Mouse (Mus musculus) kidney, embryonic 15.5 days (tissue): Measurements from ENCODE around the gene Podn. TPM values are rescaled to one million over a fixed set of nuclear protein-coding genes. Genes with fewer than 3 reads are reported as not detected.

ENCODE experiments used
- ATAC-seq: fragments of 200-750 bp; cut with Nextera tagmentation; replicated peaks from 2 replicates; pipeline ENCODE4 v1.8.0; 2017; ENCODE audit warnings: moderate TSS enrichment; ENCODE audit not compliant: low FRiP score
- H3K27ac ChIP-seq: fragments of 300-500 bp; sonication (generic); 2 replicates; pipeline ENCODE4 v1.5.1; 2015; ENCODE audit warnings: mild to moderate bottlenecking, inconsistent platforms
- H3K27me3 ChIP-seq: fragments of 300-500 bp; sonication (generic); 2 replicates; pipeline ENCODE4 v1.6.1; 2015; ENCODE audit warnings: inconsistent platforms
- H3K36me3 ChIP-seq: fragments of 300-500 bp; sonication (generic); 2 replicates; pipeline ENCODE4 v1.6.1; 2015; ENCODE audit warnings: inconsistent platforms
- H3K4me1 ChIP-seq: fragments of 300-500 bp; sonication (generic); 2 replicates; pipeline ENCODE4 v1.6.1; 2015; ENCODE audit warnings: inconsistent platforms
- H3K4me2 ChIP-seq: fragments of 300-500 bp; sonication (generic); 2 replicates; pipeline ENCODE4 v1.6.1; 2015; ENCODE audit warnings: moderate library complexity, mild to moderate bottlenecking, inconsistent platforms
- H3K4me3 ChIP-seq: fragments of 300-500 bp; sonication (generic); replicated peaks from 2 replicates; pipeline ENCODE4 v1.5.1; 2015; ENCODE audit warnings: mild to moderate bottlenecking, inconsistent platforms
- H3K9ac ChIP-seq: fragments of 300-500 bp; sonication (generic); 2 replicates; pipeline ENCODE4 v1.6.1; 2015; ENCODE audit warnings: mild to moderate bottlenecking, inconsistent platforms
- H3K9me3 ChIP-seq: fragments of 300-500 bp; sonication (generic); replicated peaks from 2 replicates; pipeline ENCODE4 v1.6.1; 2016; ENCODE audit warnings: inconsistent platforms
- WGBS: fragments of 180-500 bp; shearing (Covaris S2); methylation state at CpG from one replicate; pipeline ENCODE4 v1.1.7; 2015; ENCODE audit warnings: mixed read lengths; 5-methylcytosine and 5-hydroxymethylcytosine counted together
- polyA plus RNA-seq: library from polyadenylated mRNA; unstranded; fragments of >200 nt; fragmentation: Nextera tagmentation; extraction: Ambion mirVana; gene quantifications from 2 replicates; pipeline ENCODE4 v1.2.1, GENCODE M21; 2015

The Podn gene
- polyA plus RNA-seq, 1 experiment from 2014 or later, result 1.1 TPM

GRCm38 (mm10) chr4:108015067-108015765 lies 81.0 kb downstream of the Podn start:
- 62% methylated on average over 14 of the region's 14 CpGs for WGBS
- Histone ChIP-seq H3K9me3 (no peaks in the 10 kb centered on the region), H3K36me3 (no peaks in the 10 kb centered on the region), H3K4me1 (0 out of 2 replicates have a peak, but pooled peaks cover 4% of the 10 kb centered on the region), H3K4me2 (no peak overlapping the region), H3K9ac (no peak overlapping the region), H3K4me3 (no peak overlapping the region), H3K27ac (no peak overlapping the region), H3K27me3 (no peaks in the 10 kb centered on the region)
- ATAC-seq, result no peak

DNA sequence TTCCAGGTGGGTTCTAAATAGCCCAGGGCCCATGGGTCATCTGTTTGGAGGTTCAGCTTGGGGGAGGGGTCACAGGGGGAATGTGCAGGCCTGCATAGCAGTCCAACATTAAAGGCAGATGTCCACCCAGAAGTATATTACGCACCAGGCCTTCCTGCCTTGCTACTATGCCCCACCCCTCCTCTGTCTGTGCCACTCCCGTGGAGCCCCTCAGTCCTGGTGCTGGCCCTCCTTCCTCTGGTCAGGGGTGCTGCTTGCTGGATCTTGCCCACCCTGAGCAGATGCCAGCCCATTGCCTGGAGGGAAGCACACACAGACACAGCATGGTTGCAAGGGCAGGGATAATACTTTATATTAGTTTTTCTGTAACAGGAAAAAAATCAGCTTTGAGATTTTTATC lies 81.8 kb downstream of the Podn start:
- Histone ChIP-seq H3K4me1 (0 out of 2 replicates have a peak, but pooled peaks cover 4% of the 10 kb centered on the region), H3K27me3 (no peaks in the 10 kb centered on the region), H3K36me3 (no peaks in the 10 kb centered on the region), H3K9ac (no peak overlapping the region), H3K27ac (no peak overlapping the region), H3K4me2 (no peak overlapping the region), H3K4me3 (no peak overlapping the region), H3K9me3 (no peaks in the 10 kb centered on the region)
- no peak for ATAC-seq
- WGBS, result 69% methylated on average over 2 of the region's 2 CpGs

GRCm38 (mm10) chr4:108008541-108008940 lies 87.7 kb downstream of the Podn start:
- no peak for ATAC-seq
- 56% methylated on average over 8 of the region's 8 CpGs for WGBS
- no peaks in the 10 kb centered on the region for H3K27me3 ChIP-seq
- H3K4me1 ChIP-seq, result no peaks in the 10 kb centered on the region
- H3K4me2 ChIP-seq, result no peak overlapping the region
- H3K36me3 ChIP-seq, result no peaks in the 10 kb centered on the region
- H3K27ac ChIP-seq, result no peak overlapping the region
- H3K9ac ChIP-seq, result no peak overlapping the region
- no peaks in the 10 kb centered on the region for H3K9me3 ChIP-seq
- H3K4me3 ChIP-seq, result no peak overlapping the region

GRCm38 (mm10) chr4:108007532-108008103 lies 88.6 kb downstream of the Podn start:
- no peaks in the 10 kb centered on the region for H3K4me1 ChIP-seq
- no peak overlapping the region for H3K27ac ChIP-seq
- no peak overlapping the region for H3K4me3 ChIP-seq
- no peaks in the 10 kb centered on the region for H3K27me3 ChIP-seq
- ATAC-seq, result no peak
- 70% methylated on average over 7 of the region's 7 CpGs for WGBS
- no peak overlapping the region for H3K9ac ChIP-seq
- H3K36me3 ChIP-seq, result no peaks in the 10 kb centered on the region
- H3K9me3 ChIP-seq, result no peaks in the 10 kb centered on the region
- H3K4me2 ChIP-seq, result no peak overlapping the region

DNA sequence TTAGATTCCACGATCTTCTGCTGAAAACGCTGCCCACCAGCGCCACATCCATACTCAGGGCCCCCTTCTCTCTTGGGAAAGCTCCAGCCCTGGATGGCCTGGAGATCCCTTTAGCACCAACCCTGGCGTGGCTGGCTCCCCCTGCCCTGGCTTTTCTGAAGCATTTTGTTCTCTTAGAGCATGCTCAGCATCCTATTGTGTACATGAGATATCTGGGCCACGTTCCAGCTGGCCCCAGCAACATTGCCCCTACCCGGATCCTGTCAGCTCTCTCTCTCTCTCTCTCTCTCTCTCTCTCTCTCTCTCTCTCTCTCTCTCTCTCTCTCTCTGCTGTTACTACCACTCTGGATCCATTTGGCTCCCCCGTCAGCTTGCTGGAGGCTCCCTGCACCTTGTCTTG lies 90.9 kb downstream of the Podn start:
- no peak overlapping the region for H3K27ac ChIP-seq
- H3K9me3 ChIP-seq, result no peaks in the 10 kb centered on the region
- H3K4me3 ChIP-seq, result no peak overlapping the region
- no peaks in the 10 kb centered on the region for H3K27me3 ChIP-seq
- H3K9ac ChIP-seq, result no peak overlapping the region
- 62% methylated on average over 7 of the region's 7 CpGs for WGBS
- H3K4me1 ChIP-seq, result no peaks in the 10 kb centered on the region
- no peak for ATAC-seq
- no peaks in the 10 kb centered on the region for H3K36me3 ChIP-seq
- no peak overlapping the region for H3K4me2 ChIP-seq

GRCm38 (mm10) chr4:107999380-107999779 lies 96.9 kb downstream of the Podn start:
- WGBS, result 70% methylated on average over 1 of the region's 1 CpGs
- Histone ChIP-seq H3K27me3 (no peaks in the 10 kb centered on the region), H3K4me2 (0 out of 2 replicates have a peak overlapping the region, but pooled peaks have one; percentile 13), H3K4me1 (peaks cover 9% of the 10 kb centered on the region), H3K27ac (no peak overlapping the region), H3K4me3 (no peak overlapping the region), H3K36me3 (no peaks in the 10 kb centered on the region), H3K9ac (no peak overlapping the region), H3K9me3 (no peaks in the 10 kb centered on the region)
- ATAC-seq, result no peak

- Histone ChIP-seq H3K4me1 (peaks cover 9% of the 10 kb centered on the region), H3K9me3 (no peaks in the 10 kb centered on the region), H3K27ac (no peak overlapping the region), H3K36me3 (no peaks in the 10 kb centered on the region), H3K9ac (no peak overlapping the region), H3K4me2 (0 out of 2 replicates have a peak overlapping the region, but pooled peaks have one; percentile 13), H3K27me3 (no peaks in the 10 kb centered on the region), H3K4me3 (no peak overlapping the region)
- 17% methylated on average over 11 of the region's 11 CpGs for WGBS
- ATAC-seq, result 0 out of 2 replicates have a peak, but pooled peaks have one; percentile 22
These were observed 97.5 kb downstream of the Podn start for GRCm38 (mm10) chr4:107998641-107999332.

DNA sequence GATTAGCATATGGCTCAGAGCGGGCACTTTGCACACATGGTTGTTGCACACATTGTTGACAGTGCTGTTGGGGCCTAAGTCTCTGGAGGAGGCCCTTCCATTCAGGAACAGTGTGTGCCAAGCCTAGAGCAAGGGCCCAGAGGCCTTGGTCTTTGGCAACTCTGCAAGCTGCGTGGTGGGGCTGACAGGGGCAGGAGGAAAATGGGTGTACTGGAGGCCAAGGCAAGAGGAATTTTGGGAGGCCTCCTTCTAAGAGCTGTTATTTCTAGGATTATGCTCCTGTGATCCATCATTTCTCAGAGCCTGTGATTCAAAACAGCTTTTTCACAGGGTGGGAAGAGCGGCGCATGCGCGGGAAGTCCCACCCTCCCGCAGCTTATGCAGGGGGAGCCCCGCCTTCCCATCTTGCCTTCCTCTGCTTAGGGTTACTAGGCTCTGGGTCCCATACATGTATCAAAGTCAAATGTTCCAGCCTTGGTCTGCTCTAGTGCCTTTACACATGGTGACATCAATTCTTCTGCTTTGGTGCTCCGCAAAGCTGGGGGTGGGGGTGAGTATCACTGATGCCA lies 99.7 kb downstream of the Podn start:
- H3K9me3 ChIP-seq, result no peaks in the 10 kb centered on the region
- H3K36me3 ChIP-seq, result no peaks in the 10 kb centered on the region
- no peaks in the 10 kb centered on the region for H3K27me3 ChIP-seq
- peaks cover 9% of the 10 kb centered on the region for H3K4me1 ChIP-seq
- ATAC-seq, result no peak
- no peak overlapping the region for H3K27ac ChIP-seq
- no peak overlapping the region for H3K4me2 ChIP-seq
- no peak overlapping the region for H3K9ac ChIP-seq
- WGBS, result 86% methylated on average over 9 of the region's 9 CpGs
- H3K4me3 ChIP-seq, result no peak overlapping the region

DNA sequence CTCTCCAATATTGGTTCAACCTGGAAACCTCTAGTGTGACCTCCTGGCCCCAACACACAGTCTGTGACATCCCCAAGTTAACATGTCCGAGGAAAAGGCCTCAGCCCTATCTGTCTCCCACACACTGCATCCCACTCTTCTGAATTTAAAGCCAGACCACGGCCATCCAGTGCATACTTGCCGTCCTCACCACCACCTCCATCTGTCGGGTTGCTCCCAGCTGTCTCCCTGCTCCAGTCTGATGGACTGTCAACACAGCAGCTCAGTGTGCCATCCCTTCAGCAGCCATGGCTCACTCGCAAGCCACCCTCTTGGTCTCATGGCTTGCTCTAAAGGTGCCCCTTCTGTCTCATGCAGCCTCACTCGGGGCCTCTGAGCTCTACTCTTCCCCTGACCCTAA lies 100.5 kb downstream of the Podn start:
- no peaks in the 10 kb centered on the region; the same call in 1 of the 2 replicates for H3K27me3 ChIP-seq
- H3K4me1 ChIP-seq, result peaks cover 9% of the 10 kb centered on the region
- H3K9me3 ChIP-seq, result no peaks in the 10 kb centered on the region
- ATAC-seq, result no peak
- H3K9ac ChIP-seq, result no peak overlapping the region
- WGBS, result 78% methylated on average over 6 of the region's 6 CpGs
- no peaks in the 10 kb centered on the region for H3K36me3 ChIP-seq
- no peak overlapping the region for H3K4me3 ChIP-seq
- no peak overlapping the region for H3K27ac ChIP-seq
- no peak overlapping the region for H3K4me2 ChIP-seq

DNA sequence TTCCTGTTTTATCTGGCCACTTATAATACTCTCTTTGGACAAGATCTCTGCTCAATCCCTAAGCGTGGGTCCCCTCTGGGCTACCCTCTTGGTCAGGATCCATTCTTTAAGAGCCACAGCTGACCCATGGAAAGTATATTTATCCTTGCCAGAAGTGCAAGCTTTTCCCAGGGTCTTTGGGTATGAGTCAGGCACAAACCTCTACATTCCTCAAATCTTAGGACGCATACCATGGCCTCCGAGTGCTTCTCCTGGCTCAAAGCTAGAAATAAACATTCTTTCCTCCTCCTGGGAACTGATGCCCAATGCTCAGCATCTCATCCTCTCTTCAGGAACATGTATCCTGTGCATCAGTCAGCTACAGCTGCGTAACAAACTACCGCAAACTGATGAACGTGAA lies 101.2 kb downstream of the Podn start:
- Histone ChIP-seq H3K27me3 (peaks cover 3% of the 10 kb centered on the region; the same call in 1 of the 2 replicates), H3K4me2 (no peak overlapping the region), H3K9me3 (no peaks in the 10 kb centered on the region), H3K27ac (no peak overlapping the region), H3K4me3 (no peak overlapping the region), H3K9ac (no peak overlapping the region), H3K36me3 (no peaks in the 10 kb centered on the region), H3K4me1 (peaks cover 9% of the 10 kb centered on the region)
- no peak for ATAC-seq
- WGBS, result 92% methylated on average over 6 of the region's 6 CpGs

DNA sequence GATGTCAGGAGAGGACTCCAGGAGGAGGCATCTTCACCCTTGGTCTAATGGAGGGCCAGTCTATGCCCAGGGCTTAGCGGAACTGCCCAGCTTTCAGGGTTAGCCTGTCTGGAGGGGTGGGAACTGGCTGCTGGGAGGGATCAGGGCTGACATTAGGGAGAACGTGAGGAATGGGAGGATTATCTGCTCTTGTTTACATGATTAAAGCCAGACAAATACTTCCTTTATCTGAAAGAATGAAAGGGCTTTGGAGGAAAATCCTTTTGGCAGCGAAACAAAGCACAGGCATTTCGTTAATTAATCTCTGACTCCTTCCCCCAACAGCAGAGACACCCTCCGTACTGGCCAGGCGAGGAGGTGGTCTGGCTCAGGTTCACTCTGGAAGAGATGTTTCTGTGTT lies 104.4 kb downstream of the Podn start:
- Histone ChIP-seq H3K9me3 (no peaks in the 10 kb centered on the region), H3K36me3 (no peaks in the 10 kb centered on the region), H3K4me2 (no peak overlapping the region), H3K4me1 (no peaks in the 10 kb centered on the region), H3K4me3 (no peak overlapping the region), H3K9ac (no peak overlapping the region), H3K27ac (no peak overlapping the region), H3K27me3 (peaks cover 3% of the 10 kb centered on the region; the same call in 1 of the 2 replicates)
- 55% methylated on average over 6 of the region's 6 CpGs for WGBS
- ATAC-seq, result no peak

GRCm38 (mm10) chr4:107990818-107991217 lies 105.4 kb downstream of the Podn start:
- Histone ChIP-seq H3K27ac (no peak overlapping the region), H3K27me3 (peaks cover 3% of the 10 kb centered on the region; the same call in 1 of the 2 replicates), H3K4me3 (no peak overlapping the region), H3K9me3 (no peaks in the 10 kb centered on the region), H3K4me2 (no peak overlapping the region), H3K36me3 (no peaks in the 10 kb centered on the region), H3K4me1 (no peaks in the 10 kb centered on the region), H3K9ac (no peak overlapping the region)
- ATAC-seq, result no peak
- 73% methylated on average over 5 of the region's 5 CpGs for WGBS
